Mouse (Mus musculus): Measurements from ENCODE around the gene Ankzf1. TPM values are rescaled to one million over a fixed set of nuclear protein-coding genes. Genes with fewer than 3 reads are reported as not detected.

Ankzf1 gene
- polyA plus RNA-seq (2015; fragmentation: Nextera tagmentation; extraction: Ambion mirVana) = 16.0 and 17.7 TPM in 2 replicates

DNA sequence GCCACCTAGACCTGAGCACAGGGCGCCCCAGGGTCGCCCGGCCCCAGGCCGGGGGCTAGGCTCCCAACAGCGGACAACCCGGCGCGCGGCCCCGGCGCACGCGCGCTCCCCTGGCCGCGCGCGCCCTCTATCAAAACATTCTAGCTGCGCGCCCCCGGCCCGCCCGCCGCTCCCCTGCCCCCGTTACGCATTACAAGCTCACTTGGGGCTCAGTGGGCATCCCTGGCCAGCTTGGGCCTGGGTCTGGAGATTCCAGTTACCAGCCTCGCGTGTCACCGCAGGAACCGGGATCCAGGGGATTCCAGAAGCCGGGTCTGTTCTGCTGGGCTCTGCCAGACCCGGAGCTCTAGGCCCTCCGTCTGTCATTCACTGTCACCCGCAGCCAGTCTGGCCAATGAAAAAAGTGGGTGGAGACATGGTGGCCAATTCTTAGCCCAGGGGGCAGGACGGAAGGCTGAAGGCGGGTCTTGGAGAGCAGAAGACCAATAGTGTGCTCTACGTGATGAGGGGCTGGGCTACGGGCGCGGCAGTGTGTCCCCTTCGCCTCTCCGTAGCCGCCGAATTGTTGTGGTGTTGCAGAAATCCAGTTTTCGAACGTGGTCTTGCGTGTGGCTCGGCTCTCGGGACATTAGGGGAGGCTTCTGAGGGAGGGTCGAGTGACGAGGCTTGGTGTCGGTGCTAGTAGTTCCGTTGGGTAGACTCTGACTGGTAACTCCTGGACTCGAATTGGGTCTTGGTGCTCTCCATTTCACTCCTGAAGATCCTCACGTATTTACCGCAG lies at the start of gene Ankzf1, which contains the start of gene Atg9a:
Gene Ankzf1, plus strand, starts transcription at position 530 of the 781 bp plus-strand sequence.
Gene Atg9a, minus strand, starts transcription at position 575 of the 781 bp plus-strand sequence.
- DNase-seq (ENCODE audit: low spot score) = peak; percentile 98

GRCm38 (mm10) chr1:75142301-75143261 lies 49.4 kb upstream of the Ankzf1 start, which contains the start of the genes Cnppd1 and Retreg2:
Gene Cnppd1 (minus strand): TSS chr1:75142711.
Gene Retreg2 (plus strand): TSS chr1:75142778.
- DNase-seq (ENCODE audit: low spot score) = peak; percentile 97

GRCm38 (mm10) chr1:75145589-75145988 lies 46.4 kb upstream of the Ankzf1 start:
- no peak for DNase-seq (ENCODE audit: low spot score)

DNA sequence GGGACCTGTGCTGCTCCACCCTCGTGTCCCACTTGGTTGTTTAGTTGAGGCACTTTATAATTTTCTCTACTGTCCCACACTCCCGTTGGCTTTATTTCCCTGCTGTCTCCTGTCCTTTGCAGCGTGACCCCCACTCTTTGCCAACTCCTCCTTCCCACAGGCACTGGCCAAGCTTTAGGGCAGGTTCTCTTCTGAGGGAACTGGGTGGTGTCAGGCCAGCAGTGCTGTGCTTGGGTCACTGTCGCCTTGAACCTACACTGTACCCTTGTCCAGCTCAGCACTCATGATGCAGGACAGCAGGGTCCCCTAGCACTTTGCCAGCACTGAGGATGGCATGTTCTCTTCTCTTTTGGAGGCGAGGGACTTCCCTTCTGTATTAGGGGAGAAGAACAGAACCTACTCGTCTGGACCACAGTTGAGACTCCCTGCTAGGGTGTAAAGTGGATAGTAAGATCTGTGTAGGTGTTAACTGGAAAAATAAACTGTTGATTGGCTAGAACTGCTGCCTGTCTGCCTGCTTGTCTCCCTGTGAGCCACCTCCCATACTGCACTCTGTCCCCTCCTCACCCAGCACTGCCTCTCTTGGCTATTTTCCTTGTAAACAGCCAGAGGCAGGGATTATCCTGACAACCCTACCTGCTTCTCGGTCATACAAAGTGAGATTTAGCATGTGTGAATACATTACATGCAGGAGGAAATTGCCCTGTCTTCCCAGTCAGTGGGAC lies 44.4 kb upstream of the Ankzf1 start:
- no peak for DNase-seq (ENCODE audit: low spot score)

GRCm38 (mm10) chr1:75148727-75149126 lies 43.2 kb upstream of the Ankzf1 start:
- DNase-seq (ENCODE audit: low spot score) = no peak

- DNase-seq (ENCODE audit: low spot score) = no peak
Measured at GRCm38 (mm10) chr1:75155837-75156236, 36.1 kb upstream of the Ankzf1 start.

- DNase-seq (ENCODE audit: low spot score) = no peak
Measured at GRCm38 (mm10) chr1:75158990-75159389, 33.0 kb upstream of the Ankzf1 start.

DNA sequence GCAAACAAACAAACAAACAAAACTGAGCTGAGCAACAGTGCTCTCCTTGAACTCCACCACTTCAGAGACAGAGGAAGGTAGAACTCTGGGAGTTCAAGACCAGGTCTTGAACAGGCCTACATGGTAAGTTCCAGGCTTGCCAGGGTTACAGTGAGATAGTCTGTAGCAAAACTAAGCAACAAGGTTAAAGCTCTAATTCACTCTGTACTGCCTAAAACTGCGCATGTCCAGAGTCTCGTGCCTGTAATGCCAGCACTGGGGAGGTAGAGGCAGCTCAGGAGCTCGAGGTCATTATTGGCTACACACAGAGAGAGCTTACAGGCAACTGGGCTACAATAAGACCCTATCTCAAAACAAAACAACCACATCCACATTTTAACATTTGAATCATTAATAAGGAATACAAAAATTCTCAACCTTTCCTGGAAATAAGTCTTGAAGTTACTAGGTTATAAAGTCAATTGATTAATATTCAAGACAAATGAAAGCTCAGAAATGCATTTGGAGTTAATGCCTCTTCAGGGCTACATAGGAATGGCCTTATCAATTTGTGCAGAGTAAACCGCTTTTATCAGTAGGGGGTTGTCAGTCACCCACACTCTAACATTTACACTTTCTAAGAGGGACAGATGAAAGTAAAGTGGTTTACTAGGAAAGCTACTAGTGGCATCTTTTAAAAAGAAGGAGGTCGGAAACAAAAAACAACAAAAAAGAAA lies 32.3 kb upstream of the Ankzf1 start:
- no peak for DNase-seq (ENCODE audit: low spot score)

DNA sequence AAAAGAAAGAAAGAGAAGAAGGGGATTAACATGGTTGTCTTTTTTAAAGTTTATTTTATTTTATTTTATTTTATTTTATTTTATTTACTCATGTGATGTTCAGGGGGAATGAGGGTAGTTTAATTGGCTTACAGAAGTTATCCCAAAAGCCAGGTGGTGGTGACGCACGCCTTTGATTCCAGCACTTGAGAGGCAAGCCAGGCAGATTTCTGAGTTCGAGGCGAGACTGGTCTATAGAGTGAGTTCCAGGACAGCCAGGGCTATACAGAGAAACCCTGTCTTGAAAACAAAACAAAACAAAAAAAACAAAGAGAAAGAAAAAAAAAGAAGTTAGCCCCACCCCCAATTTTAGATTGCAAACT lies 31.7 kb upstream of the Ankzf1 start:
- DNase-seq (ENCODE audit: low spot score) = no peak

GRCm38 (mm10) chr1:75168093-75168471 lies 23.9 kb upstream of the Ankzf1 start:
- DNase-seq (ENCODE audit: low spot score) = no peak

DNA sequence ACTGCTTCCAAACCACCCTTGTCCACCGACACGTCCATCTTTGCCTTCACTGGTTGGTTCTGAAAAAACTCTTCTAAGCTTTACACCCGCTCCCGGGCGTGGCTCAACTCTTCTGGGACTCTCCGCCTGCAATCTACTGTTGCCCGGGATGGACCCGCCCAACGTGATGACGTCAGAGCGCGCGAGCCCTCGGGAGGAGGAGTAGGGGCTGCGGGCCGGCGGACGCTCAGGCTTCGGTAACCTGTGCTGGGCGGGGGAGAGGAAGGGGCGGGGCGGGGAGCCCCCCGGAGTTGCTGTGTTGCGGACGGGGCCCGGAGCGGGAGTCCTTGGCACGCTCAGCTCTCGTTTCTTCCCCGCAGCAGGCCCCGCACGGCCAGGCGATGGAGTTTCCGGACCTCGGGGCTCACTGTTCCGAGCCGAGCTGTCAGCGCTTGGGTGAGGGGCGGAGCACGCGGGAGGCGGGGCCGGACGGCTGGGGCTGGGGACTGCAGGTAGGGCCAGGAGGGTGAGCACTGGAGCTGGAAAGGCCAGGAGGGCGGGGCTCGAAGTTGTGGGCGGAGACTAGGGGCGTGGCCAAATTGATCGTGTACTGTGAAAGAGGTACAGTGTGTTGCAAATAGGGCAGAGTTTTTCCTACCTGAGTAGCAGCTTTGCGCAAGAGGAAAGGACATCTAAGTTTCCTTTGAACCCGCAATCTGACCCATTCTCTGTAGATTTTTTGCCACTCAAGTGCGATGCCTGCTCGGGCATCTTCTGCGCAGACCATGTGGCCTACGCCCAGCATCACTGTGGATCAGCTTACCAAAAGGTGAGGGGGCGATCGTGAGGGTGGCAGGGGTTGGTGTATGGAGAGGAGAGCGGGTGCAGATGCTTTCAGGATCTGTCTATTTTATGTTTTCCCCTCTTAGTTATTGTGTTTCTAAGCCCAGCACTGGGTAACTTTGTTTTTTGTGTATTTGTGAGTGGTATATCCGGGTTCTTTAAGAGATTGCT lies 23.2 kb upstream of the Ankzf1 start, which contains the start of gene Zfand2b:
Gene Zfand2b, plus strand, starts transcription at position 175 of the 993 bp plus-strand sequence.
- DNase-seq (ENCODE audit: low spot score) = peak; percentile 95

GRCm38 (mm10) chr1:75179334-75180104 lies 12.4 kb upstream of the Ankzf1 start:
- DNase-seq (ENCODE audit: low spot score) = peak; percentile 13

DNA sequence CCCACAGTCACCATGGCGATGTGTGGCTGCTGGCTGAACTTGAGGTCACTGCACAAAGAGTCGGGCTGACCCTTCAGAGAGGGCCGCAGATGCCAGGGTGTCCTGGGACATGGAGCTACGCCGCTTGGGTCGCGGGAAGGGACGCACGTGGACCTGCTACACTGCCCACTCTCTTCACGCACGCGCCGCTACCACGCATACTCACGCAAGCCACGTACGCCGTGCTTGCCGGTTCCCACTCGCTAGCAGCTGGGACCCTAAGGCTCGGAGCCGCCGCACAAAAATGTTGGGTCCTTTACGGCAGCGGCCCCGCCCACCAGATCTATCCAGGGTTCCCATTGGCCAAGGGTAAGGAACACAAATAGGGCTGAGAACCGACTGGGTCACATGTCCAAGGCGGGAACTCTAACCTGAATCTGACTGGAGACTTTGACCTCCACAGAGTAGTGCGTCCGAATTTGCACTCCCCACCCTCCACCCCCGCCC lies 11.8 kb upstream of the Ankzf1 start, which contains the start of gene Abcb6:
Gene Abcb6, minus strand, starts transcription at position 288 of the 486 bp plus-strand sequence.
- peak; percentile 90 for DNase-seq (ENCODE audit: low spot score)

- no peak for DNase-seq (ENCODE audit: low spot score)
Measured at GRCm38 (mm10) chr1:75180741-75181140, 11.2 kb upstream of the Ankzf1 start.

- DNase-seq (ENCODE audit: low spot score) = no peak
Measured at GRCm38 (mm10) chr1:75181377-75181870, 10.5 kb upstream of the Ankzf1 start.

DNA sequence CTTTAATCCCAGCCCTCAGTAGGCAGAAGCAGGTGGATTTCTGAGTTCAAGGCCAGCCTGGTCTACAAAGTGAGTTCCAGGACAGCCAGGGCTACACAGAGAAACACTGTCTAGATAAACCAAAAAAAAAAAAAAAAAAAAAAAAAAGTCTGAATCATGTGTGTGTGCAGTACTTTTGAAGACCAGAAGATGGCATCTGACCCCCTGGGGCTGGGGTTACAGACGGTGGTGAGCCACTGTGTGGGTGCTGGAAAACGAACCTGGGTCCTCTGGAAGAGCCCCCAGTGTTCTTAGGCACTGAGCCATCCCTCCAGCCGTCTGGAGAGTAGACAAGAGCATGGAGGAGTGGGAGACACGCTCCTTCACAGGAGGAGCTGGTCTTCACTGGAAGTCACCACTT lies 9.8 kb upstream of the Ankzf1 start:
- DNase-seq (ENCODE audit: low spot score) = no peak

DNA sequence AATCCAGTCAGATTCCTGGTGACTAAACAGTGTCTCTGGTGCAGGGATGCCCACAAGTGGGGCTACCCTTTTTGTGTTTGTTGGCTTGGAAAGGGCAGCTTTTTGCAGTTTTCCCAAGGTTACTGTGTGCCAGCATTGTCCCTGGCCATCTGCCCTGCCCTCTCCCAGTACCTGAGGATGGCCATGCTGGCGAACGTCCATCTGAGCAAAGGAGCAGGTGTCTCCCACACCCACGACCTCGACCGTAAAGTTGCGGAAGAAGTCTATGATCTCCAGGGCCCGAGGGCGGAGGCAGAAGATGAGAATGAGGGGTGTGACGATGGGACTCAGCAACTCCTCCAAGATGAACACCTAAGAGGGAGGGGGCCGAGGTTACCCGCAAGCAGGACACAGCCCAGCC lies 6.5 kb upstream of the Ankzf1 start:
- DNase-seq (ENCODE audit: low spot score) = no peak

- DNase-seq (ENCODE audit: low spot score) = no peak
Measured at GRCm38 (mm10) chr1:75187126-75187525, 4.8 kb upstream of the Ankzf1 start.
